In the genomic region with DNA sequence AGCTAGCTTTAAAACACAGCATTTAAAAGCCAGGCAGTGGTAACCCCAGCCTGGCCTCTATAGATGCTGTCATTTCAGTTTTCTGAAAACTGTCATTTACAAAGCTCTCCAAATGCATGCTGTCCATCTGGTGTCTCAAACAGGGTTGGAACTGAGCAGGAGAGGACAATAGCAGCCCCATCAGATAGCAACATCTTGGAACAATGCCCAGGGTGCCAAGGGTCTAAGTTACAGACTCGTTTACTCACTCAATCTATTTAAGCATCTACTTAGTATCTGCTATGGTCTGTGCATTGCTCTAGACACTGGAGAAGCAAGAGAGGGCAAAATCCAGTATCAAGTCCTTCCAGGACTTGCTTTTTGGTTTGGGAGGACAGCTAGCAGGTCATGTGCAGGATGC, we compare ENCODE assay signal across 15 mouse cellular contexts. TPM values are rescaled to one million over a fixed set of nuclear protein-coding genes. Genes with fewer than 3 reads are reported as not detected.
"Had no signal": no experiment of that assay in that cellular context is flagged by ENCODE, and none has a peak within 500 bp of the region (broad histone marks: within the 10 kb centered on the region; RNA-seq: fewer than 3 reads in every experiment).

No protein-coding gene starts in this region.

- H3K27me3 ChIP-seq: limb, embryonic 13.5 days; liver, embryonic 15.5 days had no signal

- ATAC-seq: midbrain, embryonic 16.5 days had no signal

- H3K4me1 ChIP-seq: limb, embryonic 13.5 days; liver, embryonic 15.5 days; megakaryocyte, embryonic 14.5 days had no signal

- H3K9ac ChIP-seq: limb, embryonic 13.5 days; liver, embryonic 15.5 days; lung, embryonic 14.5 days had no signal

- H3K4me2 ChIP-seq: limb, embryonic 13.5 days; liver, embryonic 11.5 days; liver, embryonic 15.5 days; lung, embryonic 14.5 days; midbrain, embryonic 11.5 days had no signal

- DNase-seq: layer of hippocampus, postnatal 36 days; lung, embryonic 14.5 days; lung, postnatal 10 days; right cerebral cortex, adult 18-20 months; right cerebral cortex, postnatal 25 days; thymus, postnatal 4 days had no signal

- H3K36me3 ChIP-seq: limb, embryonic 13.5 days; liver, embryonic 15.5 days had no signal

- H3K9me3 ChIP-seq: limb, embryonic 13.5 days; liver, embryonic 15.5 days; megakaryocyte, embryonic 14.5 days had no signal

- H3K27ac ChIP-seq: limb, embryonic 13.5 days; liver, embryonic 15.5 days; macrophage had no signal

- H3K4me3 ChIP-seq: limb, embryonic 13.5 days; liver, embryonic 15.5 days; megakaryocyte, embryonic 14.5 days had no signal

RNA-seq across cellular contexts. Expression of a gene that starts 10.7 kb away (rescaled TPM):
- polyA plus RNA-seq: macrophage had no signal

RNA-seq across cellular contexts. Expression of a gene that starts 35.8 kb away (rescaled TPM):
- total RNA-seq: layer of hippocampus, postnatal 36 days; left cerebral cortex, adult 8-10 months; left cerebral cortex, postnatal 36 days had no signal
- polyA plus RNA-seq: liver, embryonic 11.5 days; liver, embryonic 15.5 days; macrophage; midbrain, embryonic 11.5 days had no signal
